Mouse (Mus musculus): ENCODE data around the gene Akr1e1. TPM values are rescaled to one million over a fixed set of nuclear protein-coding genes. Genes with fewer than 3 reads are reported as not detected.
"Not testable (repeated sequence)": the region's sequence is repeated elsewhere in the genome, so short reads cannot be mapped to it uniquely, and the experiment has no call there.

Gene Akr1e1
- 10 to 100 TPM; 12.1 to 13.4 TPM for total RNA-seq (2021)

DNA sequence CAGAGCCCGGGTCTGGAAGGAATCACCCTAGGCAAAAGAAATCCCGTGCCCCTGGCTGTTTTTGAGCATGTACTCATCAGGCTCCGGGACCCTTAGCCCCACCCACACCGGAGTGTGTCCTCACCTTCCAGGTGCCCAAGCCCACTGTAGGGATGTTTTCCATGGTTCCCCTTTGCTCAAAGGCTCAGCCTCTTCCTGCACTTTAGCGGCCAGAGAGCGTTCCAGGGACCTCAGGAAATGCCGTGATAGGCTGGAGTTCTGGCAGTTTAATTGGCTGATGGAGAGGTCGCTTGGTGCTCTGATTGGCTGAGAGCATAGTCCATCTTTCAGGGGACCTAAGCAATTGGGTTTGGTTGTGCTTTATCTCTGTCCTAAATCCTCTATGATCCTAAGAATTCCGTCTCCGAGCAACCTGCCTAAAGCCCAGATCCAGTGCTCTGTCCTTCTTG is at the start of gene Akr1e1:
TSS of gene Akr1e1 (minus strand) at position 214 of the 449 bp plus-strand sequence.
- DNase-seq = peak; percentile 89

DNA sequence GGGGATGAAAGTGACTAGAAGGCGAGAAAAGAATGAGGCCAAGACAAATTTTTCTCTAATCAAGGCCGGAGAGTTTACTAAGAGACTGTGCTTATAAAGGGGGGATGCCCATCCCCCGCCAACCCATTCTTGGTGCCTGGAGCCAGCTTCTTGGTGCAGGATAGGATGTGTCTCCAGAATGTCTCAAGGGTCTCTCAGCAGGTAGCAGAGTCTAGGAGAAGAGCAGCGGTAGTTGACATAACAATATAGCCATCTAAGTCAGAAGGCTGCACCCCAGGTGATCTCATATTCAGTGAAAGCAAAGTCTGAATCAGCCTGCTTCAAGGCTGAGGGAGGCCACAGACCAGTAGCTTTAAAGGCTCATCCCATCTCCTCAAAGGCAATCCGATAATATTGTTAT is 49.4 kb upstream of the Akr1e1 start:
- DNase-seq = no peak

DNA sequence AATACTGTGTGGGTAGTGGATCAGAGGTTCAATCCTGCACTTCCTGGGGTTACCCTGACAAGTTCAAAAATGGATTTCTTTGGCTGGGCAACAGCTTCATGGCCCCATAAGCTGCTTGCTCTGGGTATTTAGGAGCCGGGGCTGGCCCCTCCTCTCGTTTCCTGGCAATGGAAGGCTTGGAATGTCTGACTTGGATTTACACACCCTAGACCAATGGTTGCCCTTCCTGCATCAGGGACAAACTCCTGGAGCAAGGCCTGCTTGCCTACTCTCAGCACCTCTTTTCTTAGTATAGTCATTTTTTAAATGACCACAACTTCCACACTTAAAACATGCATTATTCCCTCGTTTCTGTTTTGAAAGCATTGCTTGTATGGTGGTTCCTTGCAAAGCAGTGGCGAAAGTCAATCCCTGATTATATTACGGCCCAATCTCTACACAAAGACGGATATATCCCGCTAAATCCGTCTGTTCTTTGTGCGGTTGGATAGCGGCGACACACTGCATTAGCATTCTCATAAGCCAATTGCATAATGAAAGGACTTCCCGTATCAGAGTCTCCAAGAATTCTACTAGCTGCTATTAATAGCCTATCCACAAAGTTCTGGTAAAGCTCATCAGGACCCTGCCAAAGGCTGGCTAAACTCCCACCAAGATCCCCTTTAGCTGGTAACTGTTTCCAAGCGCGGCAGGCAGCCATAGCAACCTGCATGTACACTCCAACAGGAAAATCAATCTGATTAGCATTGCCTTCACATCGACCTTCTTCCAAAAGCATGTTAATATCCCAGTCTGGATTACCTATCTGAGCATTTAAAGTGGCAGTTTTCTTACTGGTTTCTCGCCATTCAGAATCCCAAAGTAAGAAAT is 47.5 kb upstream of the Akr1e1 start:
- peak; percentile 31 for DNase-seq

DNA sequence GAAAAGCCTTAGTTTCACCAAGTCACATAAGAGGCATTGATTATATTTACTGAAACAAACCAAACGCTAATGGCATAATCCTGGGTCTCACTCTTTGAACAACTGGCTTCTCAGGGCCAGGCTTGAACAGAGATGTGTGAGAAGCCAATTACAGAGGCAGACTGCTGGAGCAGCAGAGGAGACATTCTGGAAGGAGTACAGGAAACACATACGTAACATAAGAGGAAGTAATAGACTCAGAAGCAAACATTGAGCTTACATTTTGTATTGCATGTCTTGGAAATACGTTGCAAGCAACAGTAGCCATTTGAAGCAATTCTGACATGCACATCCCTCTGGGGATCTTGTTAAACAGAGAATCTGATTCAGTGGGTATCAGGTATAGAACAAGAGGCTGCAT is 41.2 kb upstream of the Akr1e1 start:
- no peak for DNase-seq

DNA sequence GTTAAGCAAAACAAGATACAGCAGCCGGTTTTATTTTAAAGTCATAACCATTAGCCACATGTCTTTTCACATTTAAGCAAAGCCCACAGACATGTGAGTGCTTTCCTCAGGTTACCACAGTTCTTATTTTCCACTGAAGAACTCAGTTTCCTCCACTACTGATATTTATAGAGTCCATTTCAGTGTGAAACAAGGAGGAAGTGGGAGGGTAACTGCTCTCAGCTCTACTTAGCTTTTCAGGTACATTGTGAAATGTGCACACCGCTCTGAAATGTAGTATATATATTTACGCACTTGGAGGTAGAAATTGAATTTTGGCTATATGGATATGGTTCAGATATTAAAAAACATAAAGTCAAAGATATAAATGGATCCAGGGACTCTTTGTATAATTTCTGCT is 36.3 kb upstream of the Akr1e1 start:
- no peak for DNase-seq

DNA sequence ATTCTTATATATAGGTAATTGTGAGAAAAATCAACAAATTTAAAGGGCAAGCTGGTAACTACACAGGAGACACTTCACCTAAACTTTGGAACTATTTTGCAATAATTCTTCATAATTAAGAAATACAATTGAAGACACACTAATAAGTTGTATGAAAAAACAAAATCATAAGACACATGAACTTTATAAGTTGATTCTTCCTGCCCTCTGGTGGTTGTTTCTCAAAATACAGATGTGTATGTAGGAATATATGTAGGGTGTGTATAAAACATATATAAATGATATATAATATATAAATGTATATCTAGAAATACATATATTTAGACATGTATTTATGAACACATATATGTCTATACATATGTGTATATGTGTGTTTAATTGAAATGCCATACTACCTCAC is 1.9 kb upstream of the Akr1e1 start:
- DNase-seq = no peak

DNA sequence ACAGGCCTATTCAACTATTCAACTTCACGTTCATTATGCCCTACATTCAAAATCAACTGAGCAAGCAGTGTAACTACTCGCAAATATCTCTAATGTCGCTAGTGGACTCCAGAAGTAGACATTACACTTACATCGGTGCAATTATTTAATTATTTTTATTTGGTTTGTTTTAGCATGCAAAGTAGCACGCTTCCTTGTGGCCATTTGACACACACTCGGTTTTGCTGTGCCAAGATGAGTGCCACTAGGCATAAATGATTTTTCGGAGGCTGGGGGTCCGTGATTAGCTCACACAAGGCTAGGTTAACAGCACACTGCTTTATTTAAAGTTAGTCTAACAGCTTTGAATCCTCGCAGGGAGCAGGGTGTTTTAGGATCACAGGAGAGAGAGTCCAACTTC is 444 bp downstream of the Akr1e1 start:
- DNase-seq = no peak

DNA sequence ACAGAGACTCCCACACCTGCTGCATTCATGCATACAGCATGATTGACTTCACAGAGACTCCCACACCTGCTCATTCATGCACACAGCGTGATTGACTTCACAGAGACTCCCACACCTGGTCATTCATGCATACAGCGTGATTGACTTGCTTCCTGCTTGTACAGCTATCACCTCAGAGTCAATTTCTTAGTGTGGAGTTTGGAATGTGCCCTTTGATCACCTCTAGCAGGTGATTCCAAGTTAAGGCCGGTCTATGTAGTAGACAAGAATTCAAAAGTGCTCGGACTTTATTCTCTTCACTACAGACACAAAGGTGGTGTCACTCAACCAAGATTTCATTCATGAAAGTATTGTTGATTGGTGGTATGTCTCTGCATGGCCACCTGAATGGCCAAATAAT is 2.2 kb downstream of the Akr1e1 start:
- no peak for DNase-seq

DNA sequence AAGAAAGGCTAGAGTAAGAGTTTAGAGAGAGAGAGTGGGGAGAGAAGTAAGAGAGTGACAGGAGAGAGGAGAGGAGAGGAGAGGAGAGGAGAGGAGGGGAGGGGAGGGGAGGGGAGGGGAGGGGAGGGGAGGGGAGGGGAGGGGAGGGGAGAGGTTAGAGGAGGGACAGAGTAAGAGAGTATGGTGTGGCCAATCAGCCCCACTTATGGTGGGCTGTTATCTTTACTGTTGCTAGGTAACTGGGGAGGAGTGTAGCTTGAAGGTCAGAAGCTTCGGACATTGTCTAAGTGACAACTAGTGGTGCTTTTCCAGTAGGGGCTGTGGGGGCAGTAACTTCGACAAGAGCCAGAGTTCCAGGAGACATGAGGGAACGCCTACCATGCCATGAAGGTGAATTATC is 5.5 kb downstream of the Akr1e1 start:
- DNase-seq = not testable (repeated sequence)

DNA sequence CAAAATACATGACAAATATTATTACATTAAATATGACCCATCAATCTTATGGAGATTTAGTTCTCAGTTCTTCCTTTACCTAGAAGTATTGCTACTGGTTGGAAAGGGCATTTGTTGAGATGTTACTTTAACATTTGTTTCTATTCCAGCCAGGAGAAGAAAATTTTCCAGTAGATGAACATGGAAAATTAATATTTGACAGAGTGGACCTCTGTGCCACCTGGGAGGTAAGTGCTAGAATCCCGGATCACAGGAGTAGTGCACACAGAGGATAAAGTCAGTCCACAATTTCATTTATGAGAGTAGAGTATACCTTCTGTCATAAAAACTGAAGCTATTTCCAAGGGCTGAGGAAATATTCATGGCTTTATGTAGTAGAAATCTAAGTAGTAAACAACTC is 32.1 kb downstream of the Akr1e1 start:
- DNase-seq = no peak

DNA sequence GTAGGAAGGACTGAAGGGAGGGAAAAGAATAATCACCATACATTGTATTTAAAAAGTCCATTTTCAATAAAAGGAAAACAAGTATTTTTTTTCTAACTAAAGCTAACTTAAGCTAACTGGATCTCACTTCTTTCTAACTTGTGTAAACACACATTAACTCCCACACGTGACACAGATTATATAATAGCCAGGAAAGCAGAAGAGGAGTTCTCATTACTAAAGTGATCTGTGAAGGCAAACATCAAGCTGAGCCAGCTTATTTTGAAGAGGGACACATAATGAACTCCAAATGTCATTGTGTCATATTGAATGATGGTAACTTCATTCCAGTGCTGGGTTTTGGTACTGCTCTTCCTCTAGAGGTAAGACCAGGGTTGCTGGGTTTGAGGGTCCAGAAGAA is 35.1 kb downstream of the Akr1e1 start, which contains the start of gene Akr1c21:
TSS of gene Akr1c21 (plus strand) at position 205 of the 400 bp plus-strand sequence.
- no peak for DNase-seq

DNA sequence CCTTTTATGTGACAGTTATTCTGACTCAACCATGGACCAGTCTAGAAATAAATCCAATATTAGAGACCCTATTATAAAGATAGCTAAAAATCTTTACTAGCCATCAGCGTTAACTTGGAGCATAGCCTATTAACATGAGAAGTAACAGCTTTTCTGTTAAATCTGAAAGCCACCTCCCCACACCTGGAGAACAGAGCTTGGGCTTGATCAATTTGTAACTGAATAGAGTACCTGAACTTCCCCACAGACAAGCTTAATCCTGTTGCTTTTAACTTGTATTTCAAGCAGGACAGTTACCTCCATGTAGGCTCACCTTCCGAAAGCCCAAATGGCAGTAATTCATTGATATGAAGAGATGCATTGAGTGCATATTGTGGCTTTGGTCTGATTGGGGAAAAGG is 43.0 kb downstream of the Akr1e1 start:
- no peak for DNase-seq

DNA sequence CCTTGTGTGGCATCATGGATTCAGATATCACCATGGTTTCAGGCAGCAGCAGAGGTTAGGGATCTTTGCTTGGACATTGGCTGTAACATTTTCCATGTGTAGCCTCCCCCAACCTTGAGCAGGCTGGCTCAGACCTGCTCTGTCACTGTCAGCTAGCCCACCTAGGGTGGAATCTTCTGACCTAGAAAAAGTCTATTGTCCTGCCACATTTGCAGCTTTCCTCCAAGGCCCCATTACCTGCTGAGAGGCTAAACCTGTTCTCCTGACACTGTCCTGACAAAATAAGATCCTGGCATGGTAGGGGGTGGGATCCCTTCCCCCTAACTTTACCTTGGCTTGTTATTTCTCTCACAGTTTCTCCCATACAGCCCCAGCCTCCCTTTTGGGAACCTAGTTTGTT is 48.5 kb downstream of the Akr1e1 start:
- DNase-seq = no peak

DNA sequence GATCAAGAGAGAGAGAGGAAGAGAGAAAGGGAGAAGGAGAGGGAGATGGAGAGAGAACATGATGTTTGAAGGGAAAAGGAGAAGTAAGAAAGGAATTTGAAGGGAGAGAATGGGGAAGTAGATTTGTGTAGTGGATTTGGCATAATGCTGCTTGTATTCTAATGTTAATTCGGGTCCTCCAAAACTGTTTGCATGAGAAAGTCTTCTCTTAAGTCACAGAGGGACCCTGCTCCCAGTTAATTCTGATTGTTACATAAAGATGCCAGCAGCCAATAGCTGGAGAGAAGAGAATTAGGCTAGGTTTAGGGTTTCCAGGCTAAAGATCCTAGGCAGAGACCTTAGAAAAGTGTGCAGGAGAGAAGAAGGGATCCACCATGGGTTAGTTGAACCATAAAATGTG is 49.8 kb downstream of the Akr1e1 start:
- no peak for DNase-seq

Other genes with a start within 250 kb of the Akr1e1 start
- not detected for gene Akr1c6, start 174.9 kb downstream of the Akr1e1 start, total RNA-seq (2021)
- not detected for gene Akr1c20, start 85.8 kb downstream of the Akr1e1 start, total RNA-seq (2021)
- not detected for gene Akr1c21, start 35.1 kb downstream of the Akr1e1 start, total RNA-seq (2021)

Measured in heart, postnatal 4 days (tissue).